Mouse (Mus musculus): ENCODE measurements around the gene Nap1l1.

GRCm38 (mm10) chr10:111451683-111452322 lies 21.2 kb upstream of the Nap1l1 start:
- no peak for TF ChIP-seq CTCF (IDR thresholded peaks at IDR 0.05; ENCODE audit: extremely low read depth, insufficient read depth, low read length)
- no peak for TF ChIP-seq POLR2A (IDR thresholded peaks at IDR 0.05; ENCODE audit: extremely low read depth, insufficient read depth, low read length)
